Mouse (Mus musculus) lung, adult 18-20 months (tissue): ENCODE measurements around the gene Zmym5.
"Not testable (repeated sequence)": the region's sequence is repeated elsewhere in the genome, so short reads cannot be mapped to it uniquely, and the experiment has no call there.

Experiments
- DNase-seq, 2 experiments: peaks; one replicate each; pipeline ENCODE4 v3.0.0; 2022; ENCODE audit warnings: mixed read lengths in 2 of 2

Gene Zmym5

GRCm38 (mm10) chr14:56776571-56777238, 34.8 kb downstream of the Zmym5 start:
- no peak for DNase-seq

DNA sequence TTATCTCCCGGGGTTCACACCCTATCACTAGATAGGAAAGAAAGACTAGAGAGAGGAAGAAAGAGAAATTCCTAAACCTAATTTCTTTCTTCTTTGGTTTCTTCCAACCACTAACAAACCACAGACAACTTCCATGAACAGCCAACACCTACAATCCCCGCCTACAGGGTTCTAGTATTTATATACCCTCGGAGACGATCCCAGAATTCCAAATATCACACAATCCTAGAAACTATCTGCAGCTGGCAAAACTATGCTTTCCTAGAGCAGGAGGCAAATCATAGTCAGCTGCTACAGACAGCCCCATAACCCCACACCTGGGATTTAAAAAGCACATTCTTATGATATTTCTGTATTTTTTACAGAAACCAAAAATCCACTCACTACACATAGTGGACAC, 36.1 kb downstream of the Zmym5 start:
- DNase-seq = no peak

GRCm38 (mm10) chr14:56766438-56766837, 45.1 kb downstream of the Zmym5 start:
- not testable (repeated sequence) for DNase-seq

- DNase-seq = not testable (repeated sequence)
Observed at GRCm38 (mm10) chr14:56765117-56765516, 46.4 kb downstream of the Zmym5 start.

- DNase-seq = no peak
Observed at GRCm38 (mm10) chr14:56751282-56751681, 60.2 kb downstream of the Zmym5 start.
